Mouse (Mus musculus) myocyte (in vitro differentiated cells): ENCODE results near the gene Vmn1r157.
"Not testable (repeated sequence)": the region's sequence is repeated elsewhere in the genome, so short reads cannot be mapped to it uniquely, and the experiment has no call there.

Experiments used
- CEBPB ChIP-seq: IDR thresholded peaks from 2 replicates; pipeline ENCODE4 v1.6.1; 2011; ENCODE audit warnings: mild to moderate bottlenecking, moderate library complexity; ENCODE audit not compliant: poor library complexity, insufficient read depth, severe bottlenecking
- E2F4 ChIP-seq: IDR thresholded peaks from one replicate; pipeline ENCODE4 v1.6.1; 2011; ENCODE audit warnings: mild to moderate bottlenecking, control low read depth, moderate library complexity; ENCODE audit not compliant: insufficient read depth
- MYOD1 ChIP-seq, 3 experiments: IDR thresholded peaks; one replicate each; pipeline ENCODE4 v1.6.1; 2011; ENCODE audit warnings: control low read depth in 2 of 3, low read depth in 2 of 3, mild to moderate bottlenecking in 2 of 3, moderate library complexity in 1 of 3; ENCODE audit not compliant: insufficient read length in 2 of 3, control insufficient read depth in 1 of 3
- MYOG ChIP-seq, 3 experiments: IDR thresholded peaks; one replicate each; pipeline ENCODE4 v1.6.1; 2011; ENCODE audit warnings: control low read depth in 2 of 3, low read depth in 2 of 3, mild to moderate bottlenecking in 2 of 3; ENCODE audit not compliant: insufficient read length in 2 of 3, control insufficient read depth in 1 of 3, insufficient read depth in 1 of 3
- POLR2A ChIP-seq: IDR thresholded peaks from one replicate; pipeline ENCODE4 v1.6.1; 2011; ENCODE audit warnings: low read depth, mild to moderate bottlenecking, control low read depth, moderate library complexity; ENCODE audit not compliant: insufficient read length
- TCF12 ChIP-seq: IDR thresholded peaks from one replicate; pipeline ENCODE4 v1.6.1; 2011; ENCODE audit warnings: mild to moderate bottlenecking, control low read depth; ENCODE audit not compliant: poor library complexity, insufficient read depth, severe bottlenecking
- USF1 ChIP-seq: IDR thresholded peaks from one replicate; pipeline ENCODE4 v1.6.1; 2011; ENCODE audit warnings: low read depth, mild to moderate bottlenecking, control low read depth, moderate library complexity

DNA sequence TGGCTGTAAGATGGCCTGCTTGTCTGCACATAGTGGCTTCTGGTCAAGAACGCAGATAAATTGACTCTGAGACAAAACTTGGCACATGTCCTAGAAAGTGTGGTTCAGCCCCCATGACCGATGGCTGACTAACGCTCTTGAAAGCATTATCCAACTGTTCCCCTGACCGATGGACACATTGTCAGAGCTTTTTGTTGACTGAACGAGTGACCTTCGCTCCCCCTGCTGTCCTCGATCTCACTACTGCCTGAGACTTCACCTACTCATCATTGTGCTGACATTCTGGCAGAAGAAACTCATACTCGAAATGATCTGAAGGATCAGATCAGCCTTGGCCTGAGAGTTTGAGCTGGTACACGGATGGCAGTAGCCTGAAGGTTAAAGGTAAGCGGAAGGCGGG, 14.5 kb downstream of the Vmn1r157 start:
- TF ChIP-seq E2F4; POLR2A; CEBPB; TCF12; MYOD1 (IDR thresholded peaks at IDR 0.05; ENCODE audit: control insufficient read depth in 1 of 3, insufficient read length in 2 of 3, low read depth in 2 of 3); MYOG (IDR thresholded peaks at IDR 0.05; ENCODE audit: control insufficient read depth in 1 of 3, insufficient read depth in 1 of 3, insufficient read length in 2 of 3, low read depth in 2 of 3); USF1: not testable (repeated sequence)
